ENCODE assay signal across 12 mouse cellular contexts in genomic region chr12:25621142-25621541, GRCm38 (mm10).
DNase-seq lines count a peak whose midpoint lies in the region; ATAC-seq and TF ChIP-seq lines count a peak whose summit lies in the region.
"Had no signal": no experiment of that assay in that cellular context is flagged by ENCODE, and none has a peak within 500 bp of the region (broad histone marks: within the 10 kb centered on the region; RNA-seq: fewer than 3 reads in every experiment).

No protein-coding gene starts in this region.

- no peak for ATAC-seq in heart, embryonic 12.5 days (ENCODE audit: insufficient number of reproducible peaks, low FRiP score)
- ATAC-seq in midbrain, embryonic 13.5 days = no peak
- ATAC-seq: CD4-positive, CD25-positive, alpha-beta regulatory T cell, adult 4 months; forebrain, embryonic 16.5 days; liver, embryonic 12.5 days had no signal

- H3K27ac ChIP-seq in heart, embryonic 12.5 days (ENCODE audit: poor library complexity, severe bottlenecking) = no peak overlapping the region
- H3K27ac ChIP-seq in midbrain, embryonic 13.5 days = no peak overlapping the region
- H3K27ac ChIP-seq: liver, embryonic 12.5 days; midbrain, embryonic 12.5 days had no signal

- no peak overlapping the region for H3K9ac ChIP-seq in heart, embryonic 12.5 days
- no peak overlapping the region for H3K9ac ChIP-seq in midbrain, embryonic 13.5 days (replicated peaks)
- H3K9ac ChIP-seq: liver, embryonic 12.5 days; midbrain, embryonic 12.5 days had no signal

- no peak overlapping the region for H3K4me3 ChIP-seq in heart, embryonic 12.5 days
- H3K4me3 ChIP-seq in midbrain, embryonic 13.5 days (replicated peaks) = no peak overlapping the region
- H3K4me3 ChIP-seq: liver, embryonic 12.5 days; midbrain, embryonic 12.5 days had no signal

- peak; percentile 16 to 21 for DNase-seq in layer of hippocampus, postnatal 10 days (ENCODE audit: low spot score in 2 of 2)
- DNase-seq in layer of hippocampus, adult 8-10 months (ENCODE audit: low spot score in 2 of 2) = no peak
- peak; percentile 34 for DNase-seq in brain, embryonic 14.5 days (ENCODE audit: low read depth)
- DNase-seq in cerebellum, adult 18-20 months = peak; percentile 40 to 47
- peak; percentile 24 to 65 for DNase-seq in left cerebral cortex, postnatal 25 days (ENCODE audit: low spot score in 2 of 2)
- DNase-seq: kidney, adult 8-10 months had no signal

- intact Hi-C loops in left cerebral cortex, postnatal 25 days (cut with DNase I) = no loop called here

- peaks cover 15% of the 10 kb centered on the region for H3K4me1 ChIP-seq in heart, embryonic 12.5 days (replicated peaks)
- no peaks in the 10 kb centered on the region for H3K4me1 ChIP-seq in midbrain, embryonic 13.5 days (replicated peaks)
- H3K4me1 ChIP-seq: liver, embryonic 12.5 days; midbrain, embryonic 12.5 days had no signal

- TF ChIP-seq CTCF in brain, embryonic 14.5 days (IDR thresholded peaks at IDR 0.05; ENCODE audit: borderline replicate concordance, extremely low read depth, insufficient read depth, insufficient read length) = no peak

- no peak overlapping the region for H3K4me2 ChIP-seq in heart, embryonic 12.5 days
- no peak overlapping the region for H3K4me2 ChIP-seq in midbrain, embryonic 13.5 days (replicated peaks)
- H3K4me2 ChIP-seq: liver, embryonic 12.5 days; midbrain, embryonic 12.5 days had no signal

- no peaks in the 10 kb centered on the region for H3K36me3 ChIP-seq in heart, embryonic 12.5 days
- no peaks in the 10 kb centered on the region for H3K36me3 ChIP-seq in midbrain, embryonic 13.5 days
- H3K36me3 ChIP-seq: liver, embryonic 12.5 days; midbrain, embryonic 12.5 days had no signal

- no peaks in the 10 kb centered on the region for H3K27me3 ChIP-seq in heart, embryonic 12.5 days (replicated peaks)
- no peaks in the 10 kb centered on the region for H3K27me3 ChIP-seq in midbrain, embryonic 13.5 days
- H3K27me3 ChIP-seq: liver, embryonic 12.5 days; midbrain, embryonic 12.5 days had no signal

- no peaks in the 10 kb centered on the region for H3K9me3 ChIP-seq in heart, embryonic 12.5 days (replicated peaks)
- no peaks in the 10 kb centered on the region for H3K9me3 ChIP-seq in midbrain, embryonic 13.5 days
- H3K9me3 ChIP-seq: liver, embryonic 12.5 days; midbrain, embryonic 12.5 days had no signal

- TF ChIP-seq POLR2A in brain, embryonic 14.5 days (IDR thresholded peaks at IDR 0.05; ENCODE audit: borderline replicate concordance, extremely low read depth, insufficient read depth, insufficient read length, poor library complexity, severe bottlenecking) = no peak

- WGBS in heart, embryonic 12.5 days = 76% methylated on average over 2 of the region's 2 CpGs
- 95% methylated on average over 2 of the region's 2 CpGs for WGBS in midbrain, embryonic 13.5 days

Comparison
In these comparisons a context has a peak if more than half of its experiments do, and no peak if none do; other contexts are left out.
1. DNase-seq: peak in layer of hippocampus, postnatal 10 days (2 of 2), brain, embryonic 14.5 days (single experiment), cerebellum, adult 18-20 months (2 of 2) and left cerebral cortex, postnatal 25 days (2 of 2); none in layer of hippocampus, adult 8-10 months (0 of 2).